Mouse (Mus musculus): ENCODE results near the gene Syn2. TPM values are rescaled to one million over a fixed set of nuclear protein-coding genes. Genes with fewer than 3 reads are reported as not detected.
A peak's percentile ranks its signal among the peaks of the same experiment; 100 is the strongest.

Syn2 gene
- polyA plus RNA-seq, 1 experiment: 51.2 TPM

- TF ChIP-seq CTCF (IDR thresholded peaks at IDR 0.05; ENCODE audit: borderline replicate concordance, extremely low read depth, insufficient read depth, insufficient read length): no peak
- no peak for TF ChIP-seq POLR2A (IDR thresholded peaks at IDR 0.05; ENCODE audit: borderline replicate concordance, extremely low read depth, insufficient read depth, insufficient read length, poor library complexity, severe bottlenecking)
- peak; percentile 97 for DNase-seq (ENCODE audit: low read depth)
Observed at GRCm38 (mm10) chr6:115126232-115126785, 8.4 kb upstream of the Syn2 start.

DNA sequence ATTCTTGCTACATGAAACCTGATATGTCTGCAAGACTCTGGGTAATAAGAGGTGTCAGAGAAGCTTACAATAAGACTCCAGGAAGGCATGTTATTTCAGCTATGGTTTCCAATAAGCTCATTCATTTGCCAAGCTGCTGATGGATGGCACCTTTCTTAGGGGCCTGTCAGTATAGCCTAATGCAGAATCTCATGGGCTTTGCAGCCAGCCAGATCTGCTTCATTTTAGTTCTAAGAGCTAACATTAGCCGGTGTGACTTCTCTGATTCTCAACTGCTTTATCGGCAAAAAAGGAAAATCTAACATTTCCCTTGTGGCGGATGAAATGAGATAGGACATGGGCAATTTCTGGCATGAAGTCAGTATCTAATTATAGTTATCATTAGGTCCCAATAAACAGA, 7.9 kb upstream of the Syn2 start:
- DNase-seq (ENCODE audit: low read depth): no peak
- no peak for TF ChIP-seq CTCF (IDR thresholded peaks at IDR 0.05; ENCODE audit: borderline replicate concordance, extremely low read depth, insufficient read depth, insufficient read length)
- TF ChIP-seq POLR2A (IDR thresholded peaks at IDR 0.05; ENCODE audit: borderline replicate concordance, extremely low read depth, insufficient read depth, insufficient read length, poor library complexity, severe bottlenecking): no peak

DNA sequence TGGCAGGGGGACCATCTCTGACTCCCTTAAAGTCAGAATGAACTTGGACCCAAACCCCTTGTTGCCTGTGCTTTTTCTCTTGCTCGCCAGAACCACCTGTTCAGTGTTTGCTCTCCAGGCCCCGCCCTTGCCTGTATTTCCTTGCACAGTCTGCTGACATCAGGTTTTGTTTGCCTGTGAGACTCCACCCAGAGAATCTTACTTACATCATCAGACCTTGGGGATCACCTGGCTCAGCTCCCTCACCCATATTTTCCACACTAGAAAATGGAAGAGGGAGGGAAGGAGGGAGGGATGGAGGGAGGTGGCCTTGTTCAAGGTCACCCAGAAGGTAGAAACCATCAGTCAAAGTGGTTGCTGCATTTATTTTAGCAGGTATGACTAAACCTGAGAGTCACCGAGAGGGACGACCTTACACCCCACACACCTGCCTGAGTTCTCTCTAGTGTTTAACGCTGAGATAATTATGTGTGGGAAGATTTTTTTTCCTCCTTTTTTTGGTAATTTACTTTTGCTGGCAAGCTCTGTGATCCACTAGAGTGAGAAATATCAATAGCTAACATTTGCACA, 7.4 kb upstream of the Syn2 start:
- DNase-seq (ENCODE audit: low read depth): peak; percentile 38
- no peak for TF ChIP-seq POLR2A (IDR thresholded peaks at IDR 0.05; ENCODE audit: borderline replicate concordance, extremely low read depth, insufficient read depth, insufficient read length, poor library complexity, severe bottlenecking)
- TF ChIP-seq CTCF (IDR thresholded peaks at IDR 0.05; ENCODE audit: borderline replicate concordance, extremely low read depth, insufficient read depth, insufficient read length): no peak

- DNase-seq (ENCODE audit: low read depth): no peak
- TF ChIP-seq POLR2A (IDR thresholded peaks at IDR 0.05; ENCODE audit: borderline replicate concordance, extremely low read depth, insufficient read depth, insufficient read length, poor library complexity, severe bottlenecking): no peak
- TF ChIP-seq CTCF (IDR thresholded peaks at IDR 0.05; ENCODE audit: borderline replicate concordance, extremely low read depth, insufficient read depth, insufficient read length): no peak
Observed at GRCm38 (mm10) chr6:115135332-115135649, 589 bp downstream of the Syn2 start.

GRCm38 (mm10) chr6:115136156-115136555, 1.5 kb downstream of the Syn2 start:
- DNase-seq (ENCODE audit: low read depth): peak; percentile 2
- TF ChIP-seq CTCF (IDR thresholded peaks at IDR 0.05; ENCODE audit: borderline replicate concordance, extremely low read depth, insufficient read depth, insufficient read length) (no peak), POLR2A (IDR thresholded peaks at IDR 0.05; ENCODE audit: borderline replicate concordance, extremely low read depth, insufficient read depth, insufficient read length, poor library complexity, severe bottlenecking) (no peak)

DNA sequence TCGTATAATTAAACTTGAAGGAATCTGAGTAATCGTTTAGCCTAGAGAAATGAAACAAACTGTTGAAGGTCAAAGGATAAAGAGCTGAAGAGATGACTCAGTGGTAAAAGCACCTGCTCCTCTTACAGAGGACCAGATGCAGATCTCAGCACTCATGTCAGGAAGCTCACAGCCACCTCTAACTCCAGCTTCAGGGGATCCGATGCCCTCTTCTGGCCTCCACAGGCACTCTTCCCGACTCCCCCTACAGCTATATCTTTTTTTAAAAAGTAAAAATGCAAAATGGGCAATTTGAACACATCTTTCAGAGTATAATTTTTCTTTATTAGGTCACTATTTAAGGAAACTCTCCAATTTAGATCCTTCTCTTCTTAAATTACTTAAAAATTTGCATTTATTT, 6.7 kb downstream of the Syn2 start:
- no peak for TF ChIP-seq CTCF (IDR thresholded peaks at IDR 0.05; ENCODE audit: borderline replicate concordance, extremely low read depth, insufficient read depth, insufficient read length)
- no peak for TF ChIP-seq POLR2A (IDR thresholded peaks at IDR 0.05; ENCODE audit: borderline replicate concordance, extremely low read depth, insufficient read depth, insufficient read length, poor library complexity, severe bottlenecking)
- no peak for DNase-seq (ENCODE audit: low read depth)

GRCm38 (mm10) chr6:115161175-115161574, 26.5 kb downstream of the Syn2 start:
- DNase-seq (ENCODE audit: low read depth): no peak

DNA sequence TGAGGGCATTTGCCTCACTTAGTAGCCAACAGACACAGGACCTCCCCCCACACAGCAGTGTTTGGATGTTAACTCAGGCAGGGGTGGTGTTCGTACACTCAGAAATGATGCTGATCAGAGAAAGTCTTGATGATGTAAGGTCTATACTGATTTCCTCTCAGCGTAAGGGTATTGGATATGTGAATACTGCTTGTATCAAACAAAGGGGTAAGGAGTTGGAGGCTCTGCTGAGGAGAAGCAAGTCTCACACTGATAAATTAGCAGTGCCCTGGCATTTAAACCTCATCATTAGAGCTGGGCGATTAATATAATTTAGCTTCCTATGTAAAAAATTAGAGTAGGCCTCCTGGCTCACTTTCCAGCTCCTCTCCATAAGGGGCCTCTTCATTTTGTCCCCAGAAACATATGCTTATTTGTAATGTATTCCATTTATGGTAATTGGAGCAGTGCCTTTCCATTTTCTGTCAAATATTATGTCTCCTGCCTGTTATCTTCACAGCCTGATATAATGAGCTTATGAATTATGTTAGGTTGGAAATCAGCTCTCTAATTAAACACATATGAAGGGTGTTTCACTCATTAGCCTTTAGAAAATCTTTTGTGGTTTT, 31.3 kb downstream of the Syn2 start:
- peak; percentile 74 for DNase-seq (ENCODE audit: low read depth)
- TF ChIP-seq CTCF (IDR thresholded peaks at IDR 0.05; ENCODE audit: borderline replicate concordance, extremely low read depth, insufficient read depth, insufficient read length): no peak
- TF ChIP-seq POLR2A (IDR thresholded peaks at IDR 0.05; ENCODE audit: borderline replicate concordance, extremely low read depth, insufficient read depth, insufficient read length, poor library complexity, severe bottlenecking): no peak

More at GRCm38 (mm10) chr6:115161175-115161574, 26.5 kb downstream of the Syn2 start:
- TF ChIP-seq POLR2A (IDR thresholded peaks at IDR 0.05; ENCODE audit: borderline replicate concordance, extremely low read depth, insufficient read depth, insufficient read length, poor library complexity, severe bottlenecking) (no peak), CTCF (IDR thresholded peaks at IDR 0.05; ENCODE audit: borderline replicate concordance, extremely low read depth, insufficient read depth, insufficient read length) (no peak)

- TF ChIP-seq CTCF (IDR thresholded peaks at IDR 0.05; ENCODE audit: borderline replicate concordance, extremely low read depth, insufficient read depth, insufficient read length) (no peak), POLR2A (IDR thresholded peaks at IDR 0.05; ENCODE audit: borderline replicate concordance, extremely low read depth, insufficient read depth, insufficient read length, poor library complexity, severe bottlenecking) (no peak)
- DNase-seq (ENCODE audit: low read depth): peak; percentile 79
Observed at GRCm38 (mm10) chr6:115168921-115169320, 34.2 kb downstream of the Syn2 start.

GRCm38 (mm10) chr6:115169518-115169917, 34.8 kb downstream of the Syn2 start:
- TF ChIP-seq POLR2A (IDR thresholded peaks at IDR 0.05; ENCODE audit: borderline replicate concordance, extremely low read depth, insufficient read depth, insufficient read length, poor library complexity, severe bottlenecking) (no peak), CTCF (IDR thresholded peaks at IDR 0.05; ENCODE audit: borderline replicate concordance, extremely low read depth, insufficient read depth, insufficient read length) (no peak)
- no peak for DNase-seq (ENCODE audit: low read depth)

DNA sequence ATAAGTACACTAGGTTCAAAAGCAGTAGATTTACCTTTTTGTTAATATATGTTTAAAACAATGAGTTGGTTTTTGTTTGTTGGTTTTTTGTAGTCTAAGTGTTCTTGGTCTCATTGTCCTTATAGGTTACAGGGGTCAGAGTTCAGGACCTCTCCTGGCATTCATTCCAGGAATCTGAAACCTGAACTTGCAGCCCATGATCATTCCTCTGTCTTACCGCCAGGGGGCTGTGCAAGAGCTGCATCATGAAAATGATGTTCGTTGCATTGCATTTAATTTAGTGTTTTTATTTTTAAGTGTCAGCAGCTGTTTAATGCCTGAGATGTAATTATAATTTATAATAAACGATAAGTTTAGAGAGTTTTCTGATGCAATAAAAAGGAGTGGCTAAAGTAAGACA, 40.1 kb downstream of the Syn2 start:
- peak; percentile 34 for DNase-seq (ENCODE audit: low read depth)
- peak; percentile 72; the same call in 1 of the 2 replicates for TF ChIP-seq CTCF (IDR thresholded peaks at IDR 0.05; ENCODE audit: borderline replicate concordance, extremely low read depth, insufficient read depth, insufficient read length)
- no peak for TF ChIP-seq POLR2A (IDR thresholded peaks at IDR 0.05; ENCODE audit: borderline replicate concordance, extremely low read depth, insufficient read depth, insufficient read length, poor library complexity, severe bottlenecking)

GRCm38 (mm10) chr6:115178826-115179225, 44.1 kb downstream of the Syn2 start:
- no peak for DNase-seq (ENCODE audit: low read depth)

More at GRCm38 (mm10) chr6:115178826-115179225, 44.1 kb downstream of the Syn2 start:
- TF ChIP-seq POLR2A (IDR thresholded peaks at IDR 0.05; ENCODE audit: borderline replicate concordance, extremely low read depth, insufficient read depth, insufficient read length, poor library complexity, severe bottlenecking) (no peak), CTCF (IDR thresholded peaks at IDR 0.05; ENCODE audit: borderline replicate concordance, extremely low read depth, insufficient read depth, insufficient read length) (no peak)
